Mouse (Mus musculus): ENCODE measurements around the gene 9430097D07Rik.
A peak's percentile ranks its signal among the peaks of the same experiment; 100 is the strongest.

9430097D07Rik gene

DNA sequence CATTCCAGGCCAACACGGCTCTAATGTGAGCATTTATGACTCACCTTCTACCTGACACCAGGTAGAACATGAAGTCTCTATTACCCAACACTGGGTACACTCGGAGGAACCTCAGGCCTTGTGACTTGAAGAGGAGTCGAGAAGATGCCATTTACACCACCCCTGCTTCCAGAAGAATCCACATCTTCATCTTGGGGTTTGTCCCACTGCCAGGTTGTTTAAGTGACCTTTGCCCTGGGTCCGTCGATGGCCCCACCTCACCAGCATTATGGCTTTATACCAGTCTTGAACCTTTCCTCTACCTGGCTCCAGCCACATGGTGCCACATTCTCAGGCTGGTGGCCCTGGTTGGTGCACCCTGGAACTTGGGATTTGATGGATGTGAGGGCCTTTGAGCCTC, 21.8 kb upstream of the 9430097D07Rik start:
- no peak for DNase-seq (ENCODE audit: low spot score)

DNA sequence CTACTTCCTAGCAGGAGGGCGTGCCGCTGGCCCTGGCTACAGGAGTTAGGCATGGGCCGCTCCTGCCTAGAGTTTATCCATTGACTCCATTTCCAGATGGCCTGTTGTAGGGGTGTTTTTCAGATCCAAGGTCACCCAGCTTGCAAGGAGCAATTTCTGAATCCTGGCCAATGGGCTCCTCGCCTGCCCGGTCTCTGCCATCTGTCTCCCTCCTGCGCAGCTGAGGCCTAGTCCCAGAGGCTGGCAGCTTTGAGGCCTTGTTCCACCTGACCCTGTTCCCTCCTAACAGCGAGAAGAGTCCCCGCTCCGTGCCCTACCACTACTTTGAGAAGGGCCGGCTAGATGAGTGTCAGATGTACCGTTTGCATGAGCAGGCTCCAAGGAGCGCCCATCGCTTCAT, 21.2 kb upstream of the 9430097D07Rik start:
- DNase-seq (ENCODE audit: low spot score), result no peak

DNA sequence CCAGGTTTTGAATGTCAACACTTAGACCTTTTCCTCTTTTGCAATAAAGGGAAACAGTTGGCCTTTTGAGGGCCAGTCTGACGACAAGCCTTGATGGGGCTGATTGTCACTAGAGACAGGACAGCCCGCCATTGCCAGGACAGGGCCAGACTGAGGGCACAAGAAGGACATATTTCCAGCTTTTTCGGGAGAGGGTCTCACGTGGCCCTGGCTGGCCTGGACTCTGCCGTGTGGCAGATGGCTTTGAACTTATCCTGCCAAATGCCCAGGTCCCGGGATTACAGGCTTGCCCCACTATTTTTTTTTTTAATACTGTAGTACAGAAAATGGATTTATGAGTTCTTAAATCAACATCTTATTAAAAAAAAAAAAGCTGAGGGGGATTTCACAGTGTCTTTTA, 15.8 kb upstream of the 9430097D07Rik start:
- no peak for DNase-seq (ENCODE audit: low spot score)

DNA sequence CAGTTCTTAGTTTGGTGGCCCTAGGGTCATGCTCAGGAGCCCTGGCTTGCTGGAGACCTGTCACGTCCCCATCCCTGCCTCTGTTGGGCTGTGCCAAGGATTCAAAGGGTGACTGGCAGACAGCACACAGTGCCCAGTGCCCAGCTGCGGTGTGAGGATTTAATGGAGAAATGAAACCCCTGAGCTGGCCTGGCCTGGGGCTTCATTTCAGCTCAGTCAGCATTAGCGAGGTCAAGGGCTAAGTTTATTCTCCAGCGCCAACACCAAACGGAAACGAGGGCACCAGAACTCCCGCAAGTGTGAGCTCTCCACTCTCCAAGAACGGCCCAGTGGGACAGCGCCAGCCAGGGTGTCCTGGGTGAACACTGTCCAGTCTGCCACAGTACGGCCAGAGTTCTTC, 14.7 kb upstream of the 9430097D07Rik start:
- DNase-seq (ENCODE audit: low spot score), result no peak

DNA sequence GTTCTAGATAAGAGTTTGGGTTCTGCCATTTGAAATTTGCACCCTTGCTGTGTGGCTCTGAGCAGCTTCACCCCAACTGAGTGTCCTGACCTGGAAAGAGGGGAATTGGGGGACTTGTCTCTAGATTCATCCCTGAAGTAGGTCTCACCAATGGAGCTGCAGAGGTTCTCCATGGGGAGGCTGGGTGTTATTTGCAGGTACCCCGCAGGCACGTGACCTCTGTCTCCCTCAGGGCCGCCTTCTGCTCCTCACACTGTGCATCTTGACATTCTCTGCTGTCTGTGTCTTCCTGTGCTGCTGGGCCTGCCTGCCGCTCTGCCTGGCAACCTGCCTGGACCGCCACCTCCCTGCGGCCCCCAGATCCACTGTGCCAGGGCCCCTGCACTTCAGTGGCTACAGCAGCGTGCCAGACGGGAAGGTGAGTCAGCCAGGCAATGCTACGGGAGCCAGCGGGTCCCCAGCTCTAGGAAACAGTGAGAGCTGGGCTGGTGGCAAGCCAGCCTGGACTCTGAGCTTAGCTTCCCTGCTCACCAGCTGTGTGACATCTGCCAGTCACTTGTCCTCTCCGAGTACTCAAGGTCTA, 13.8 kb upstream of the 9430097D07Rik start:
- no peak for DNase-seq (ENCODE audit: low spot score)

DNA sequence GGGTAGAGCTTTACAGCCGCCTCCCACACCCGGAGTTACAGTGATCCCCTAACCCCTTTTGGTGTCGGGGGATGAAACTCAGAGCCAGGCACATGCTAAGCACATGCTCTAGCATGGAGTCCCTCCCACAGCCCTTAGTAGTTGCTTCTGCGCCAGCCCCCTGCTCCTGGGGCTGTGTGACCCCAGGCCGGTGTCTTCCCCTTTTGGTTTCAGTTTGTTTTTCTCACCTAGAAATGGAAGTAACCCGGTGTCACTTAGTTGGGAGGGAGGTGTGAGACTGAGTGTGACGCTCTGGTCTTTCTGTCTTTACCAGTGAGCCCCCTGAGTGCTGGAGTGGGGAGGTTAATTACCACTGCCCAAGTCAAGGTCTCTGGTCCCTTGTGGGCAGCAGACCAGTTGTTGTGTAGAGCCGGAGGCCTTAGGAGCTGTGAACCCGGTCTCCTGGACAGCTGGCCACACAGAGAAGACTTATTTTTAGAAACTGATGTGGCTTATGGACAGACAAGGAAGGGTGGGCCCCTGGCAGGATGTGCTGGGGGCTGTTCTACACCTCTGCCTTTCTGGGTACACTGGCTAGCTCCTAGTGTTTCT, 12.3 kb upstream of the 9430097D07Rik start:
- no peak for DNase-seq (ENCODE audit: low spot score)

DNA sequence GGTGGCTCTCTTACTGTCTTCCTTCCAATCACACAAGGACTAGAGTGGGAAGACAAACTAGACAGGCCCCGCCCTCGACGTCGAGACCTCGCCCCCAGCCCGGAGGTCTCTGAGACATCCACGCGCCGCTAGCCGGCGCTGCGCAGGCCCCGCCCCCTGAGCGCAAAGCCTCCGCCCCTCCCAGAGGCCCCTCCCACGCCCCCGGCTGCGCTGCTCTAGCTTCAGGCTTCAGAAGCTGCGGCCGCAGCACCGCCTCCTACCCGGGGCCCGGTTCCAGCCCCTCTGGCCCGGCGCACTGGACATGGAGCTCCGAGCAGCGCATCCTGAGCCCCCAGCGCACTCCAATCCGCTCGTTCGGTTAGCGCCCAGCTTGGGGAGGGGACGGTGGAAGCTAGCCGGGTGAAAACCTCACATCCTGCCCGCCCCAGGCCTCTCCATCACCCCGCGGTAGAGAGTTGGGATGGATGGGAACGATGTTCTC, 11.4 kb upstream of the 9430097D07Rik start, which contains the start of gene St6galnac4:
Gene St6galnac4, plus strand, starts transcription at position 225 of the 481 bp plus-strand sequence.
- peak; percentile 89 for DNase-seq (ENCODE audit: low spot score)

DNA sequence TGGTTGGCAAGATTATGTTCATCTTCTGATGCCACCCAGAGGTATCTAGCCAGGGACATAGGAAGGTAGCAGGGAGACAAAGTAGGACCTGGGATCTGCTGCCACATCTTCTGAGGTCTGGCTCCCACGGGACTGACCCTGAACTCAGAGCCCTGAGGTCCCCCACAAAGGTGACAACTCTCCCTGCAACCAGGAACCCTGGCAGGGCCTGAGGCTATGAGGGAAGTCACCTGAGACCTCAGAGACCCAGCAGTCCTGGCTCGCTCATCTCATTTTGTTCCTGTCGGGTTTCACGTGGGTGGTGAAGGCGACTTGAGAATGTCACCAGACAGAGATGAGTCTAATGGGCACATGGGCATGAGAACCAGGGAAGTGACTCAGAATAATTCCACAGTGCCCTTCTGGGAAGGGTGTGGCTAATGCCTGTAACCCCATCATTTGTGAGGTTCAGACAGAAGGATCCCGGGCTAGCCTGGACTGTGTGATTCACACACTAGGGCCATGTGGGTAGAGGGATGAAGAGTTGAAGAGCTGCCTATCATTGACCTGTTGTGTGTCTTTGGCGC, 9.7 kb upstream of the 9430097D07Rik start:
- no peak for DNase-seq (ENCODE audit: low spot score)

DNA sequence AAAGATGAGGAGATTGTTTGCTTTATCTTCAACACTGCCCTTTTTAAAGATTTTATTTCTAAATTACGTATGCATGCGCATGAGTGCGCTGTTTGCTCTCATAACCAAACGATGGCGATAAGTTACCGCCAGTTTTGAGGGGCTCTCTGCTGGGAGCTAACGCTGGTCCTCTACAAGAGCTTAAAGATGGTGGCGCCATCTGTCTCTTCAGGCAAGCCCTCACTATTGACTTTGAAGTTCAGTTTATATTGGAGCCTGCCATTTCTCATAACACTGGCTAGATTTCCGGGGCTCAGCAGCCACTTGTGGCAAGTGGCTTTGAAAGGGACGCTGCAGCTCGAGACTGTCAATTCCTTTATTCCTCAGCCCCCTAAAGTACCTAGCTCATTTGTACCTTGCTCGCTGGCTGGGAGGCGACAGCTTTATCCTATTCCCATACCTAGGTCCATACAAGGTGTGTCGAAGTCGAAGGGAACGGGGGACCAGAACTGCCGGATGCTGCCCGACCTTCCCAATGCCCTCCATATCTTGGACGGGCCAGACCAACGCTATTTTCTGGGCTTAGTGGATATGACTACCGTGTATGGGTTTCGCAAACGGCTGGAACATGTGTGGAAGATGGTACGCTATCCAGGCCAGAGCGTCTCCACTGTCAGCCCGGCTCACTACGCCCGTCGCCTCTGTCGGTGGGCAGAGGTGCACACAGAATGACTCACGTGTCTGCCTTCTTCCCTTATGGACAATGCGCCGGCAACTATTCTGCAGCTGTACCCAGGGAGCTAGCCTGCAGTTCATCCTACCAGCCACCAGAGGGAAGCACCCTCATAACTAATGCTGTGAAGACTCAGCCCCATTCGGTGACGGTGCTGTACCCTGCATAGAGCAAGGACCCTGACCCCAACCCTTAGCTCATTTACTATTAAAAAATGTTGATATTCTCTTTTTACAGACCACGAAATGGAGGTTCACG, 7.6 kb upstream of the 9430097D07Rik start:
- peak; percentile 81 for DNase-seq (ENCODE audit: low spot score)

DNA sequence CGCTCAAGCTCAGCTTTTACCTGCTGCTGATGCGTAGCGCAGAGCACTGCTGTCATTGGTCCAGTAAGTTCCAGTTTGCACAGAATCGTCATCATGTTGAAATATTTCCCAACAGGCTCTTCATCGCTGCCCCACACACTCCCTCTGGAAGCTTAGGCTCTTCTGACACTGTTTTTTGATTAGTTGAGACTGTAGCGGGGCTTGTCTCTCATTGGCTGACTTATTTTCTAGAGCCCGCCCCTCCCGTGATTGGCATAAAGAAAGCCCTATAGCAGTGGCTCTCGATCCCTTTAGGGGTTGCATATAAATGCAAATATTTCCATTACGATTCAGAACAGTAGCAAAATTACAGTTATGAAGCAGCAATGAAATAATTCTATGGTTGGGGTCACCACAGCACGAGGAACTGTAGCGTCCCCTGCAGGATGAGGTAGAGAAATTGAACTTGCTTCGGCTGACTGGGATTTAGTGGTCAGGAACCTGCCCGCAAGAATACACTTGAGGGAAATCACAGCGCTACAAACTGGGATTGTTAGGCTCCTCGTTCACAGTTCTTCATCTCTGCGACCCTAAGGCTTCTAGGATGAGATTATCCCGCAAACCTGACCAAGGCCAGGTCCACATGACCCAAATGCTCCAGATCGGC, 6.1 kb upstream of the 9430097D07Rik start:
- no peak for DNase-seq (ENCODE audit: low spot score)

DNA sequence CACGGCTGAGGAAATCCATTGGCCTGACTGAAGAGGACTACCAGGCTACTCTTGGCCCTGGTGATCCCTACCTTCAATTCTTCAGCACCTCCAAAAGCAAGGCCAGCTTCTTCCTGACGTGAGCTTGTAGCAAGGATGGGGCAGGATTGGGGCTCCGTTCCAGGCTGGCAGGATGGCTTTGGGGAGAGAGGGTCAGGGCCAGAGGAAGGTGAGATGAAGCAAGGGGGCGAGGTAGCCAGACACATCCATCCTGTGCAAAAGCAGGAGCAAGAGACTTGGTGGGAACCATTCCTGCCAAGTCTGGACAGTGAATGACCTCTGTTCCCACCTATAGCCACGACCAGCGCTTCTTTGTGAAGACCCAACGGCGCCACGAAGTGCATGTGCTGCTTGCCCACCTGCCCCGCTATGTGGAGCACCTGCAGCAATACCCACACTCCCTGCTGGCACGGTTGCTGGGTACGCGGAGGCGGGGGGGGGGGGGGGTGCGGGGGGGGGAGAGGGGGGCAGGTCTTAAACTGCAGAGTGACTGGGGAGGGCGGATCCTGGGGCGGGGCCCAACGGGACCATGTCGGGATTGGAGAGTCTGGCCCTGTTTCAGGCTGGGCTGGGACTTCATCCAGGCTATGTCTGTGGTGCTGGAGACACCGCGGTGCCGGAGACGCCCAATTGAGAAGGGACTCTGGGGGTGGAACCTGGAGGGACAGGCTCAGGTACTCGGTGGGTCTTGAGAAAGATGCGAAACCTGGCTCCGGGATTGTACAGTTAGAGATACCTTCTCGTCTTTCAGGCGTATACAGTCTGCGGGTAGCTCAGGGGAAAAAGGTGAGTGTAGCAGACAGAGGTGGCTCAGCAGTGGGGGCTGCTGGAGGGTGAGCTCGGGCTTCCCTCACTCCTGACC, 2.9 kb upstream of the 9430097D07Rik start:
- peak; percentile 49 for DNase-seq (ENCODE audit: low spot score)

DNA sequence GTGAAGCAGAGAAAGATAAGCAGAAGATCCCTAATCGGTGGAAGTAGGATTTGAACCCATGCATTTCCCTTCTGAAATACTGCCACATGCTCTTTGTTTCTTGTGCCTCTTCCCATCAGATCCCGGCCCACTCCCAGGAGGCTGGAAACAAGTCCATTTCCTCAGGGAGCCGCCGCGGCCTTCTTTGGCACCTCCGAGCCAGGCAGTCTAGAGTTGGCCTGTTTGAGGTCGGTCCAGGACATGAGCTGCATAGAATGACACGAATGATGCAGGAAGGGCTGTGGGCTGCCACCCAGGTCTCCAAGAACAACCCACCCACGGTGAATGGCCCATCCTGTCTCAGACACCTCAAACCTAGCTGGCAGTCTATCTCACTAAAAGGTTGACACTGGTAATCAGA, 1.0 kb upstream of the 9430097D07Rik start:
- DNase-seq (ENCODE audit: low spot score), result no peak

DNA sequence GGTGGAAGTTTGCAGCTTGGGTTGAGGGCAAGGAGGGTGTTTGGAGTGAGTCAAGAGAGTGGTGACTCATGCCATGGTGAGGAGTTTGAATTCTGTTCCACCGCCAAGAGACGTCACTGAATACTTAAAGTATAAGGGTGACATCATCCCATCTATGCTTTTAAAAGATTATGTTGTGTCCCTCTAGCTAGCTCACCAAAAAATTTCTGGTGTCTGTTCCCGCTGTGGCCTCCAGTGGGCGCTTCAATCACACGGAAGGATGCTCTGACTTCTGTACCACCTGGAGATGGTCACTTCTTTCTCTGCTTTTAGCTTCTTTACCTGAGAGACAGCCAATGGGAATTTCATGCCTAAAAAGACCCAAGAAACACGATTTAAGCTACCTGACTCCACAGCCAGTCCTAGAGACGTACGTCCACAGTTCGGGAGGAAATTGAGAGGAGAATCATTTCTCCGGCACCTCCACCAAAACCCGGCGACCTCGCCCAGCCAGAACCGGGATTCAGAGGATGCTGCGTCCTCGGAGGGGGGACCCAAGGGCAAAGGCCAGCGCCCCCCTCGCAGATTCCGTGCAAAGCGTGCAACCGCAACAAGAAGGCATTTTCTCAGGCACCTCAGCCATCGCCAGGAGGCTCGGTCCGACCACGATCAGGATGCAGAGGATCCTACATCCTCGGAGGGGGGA, 441 bp downstream of the 9430097D07Rik start:
- peak; percentile 45 for DNase-seq (ENCODE audit: low spot score)

DNA sequence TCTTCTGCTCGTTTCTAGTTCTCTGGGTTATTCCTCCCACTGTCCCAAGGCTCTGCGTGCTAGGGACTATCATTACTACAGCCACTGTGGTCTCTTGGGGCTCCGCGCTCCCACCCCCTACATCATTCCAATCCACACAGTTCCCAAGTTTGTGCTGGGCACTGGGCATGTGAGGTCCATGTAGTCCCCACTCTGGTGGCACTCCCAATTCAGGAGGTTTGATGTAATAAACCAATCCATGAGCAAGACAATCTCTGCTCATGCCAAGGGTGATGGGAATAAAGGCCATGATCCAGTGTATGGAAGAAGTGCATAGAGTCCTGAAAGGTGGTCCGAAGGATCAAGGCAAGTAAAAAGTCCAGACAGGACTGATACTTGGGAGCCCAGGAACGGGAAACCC, 987 bp downstream of the 9430097D07Rik start, which contains the start of gene Pip5kl1:
Gene Pip5kl1, plus strand, starts transcription at position 301 of the 400 bp plus-strand sequence.
- no peak for DNase-seq (ENCODE audit: low spot score)

DNA sequence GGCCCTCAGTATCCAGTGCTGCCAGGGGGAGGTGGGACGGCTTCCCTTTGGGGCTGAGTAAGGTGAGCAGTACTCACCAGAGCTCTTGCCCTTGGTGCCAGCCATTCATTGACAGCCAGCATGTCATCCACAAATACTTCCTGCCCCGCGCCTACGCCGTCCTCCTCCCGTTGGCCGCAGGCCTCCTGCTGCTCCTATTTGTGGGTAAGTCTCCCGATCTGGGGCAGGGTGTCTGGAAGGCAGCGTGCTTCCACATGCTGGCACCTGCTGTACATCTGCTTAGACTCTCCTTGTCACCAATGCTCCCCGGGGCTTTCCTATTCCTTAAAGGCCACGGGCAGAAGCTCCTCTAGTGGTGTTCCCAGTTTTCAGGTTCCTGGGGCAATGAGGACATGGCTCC, 3.3 kb downstream of the 9430097D07Rik start:
- no peak for DNase-seq (ENCODE audit: low spot score)

DNA sequence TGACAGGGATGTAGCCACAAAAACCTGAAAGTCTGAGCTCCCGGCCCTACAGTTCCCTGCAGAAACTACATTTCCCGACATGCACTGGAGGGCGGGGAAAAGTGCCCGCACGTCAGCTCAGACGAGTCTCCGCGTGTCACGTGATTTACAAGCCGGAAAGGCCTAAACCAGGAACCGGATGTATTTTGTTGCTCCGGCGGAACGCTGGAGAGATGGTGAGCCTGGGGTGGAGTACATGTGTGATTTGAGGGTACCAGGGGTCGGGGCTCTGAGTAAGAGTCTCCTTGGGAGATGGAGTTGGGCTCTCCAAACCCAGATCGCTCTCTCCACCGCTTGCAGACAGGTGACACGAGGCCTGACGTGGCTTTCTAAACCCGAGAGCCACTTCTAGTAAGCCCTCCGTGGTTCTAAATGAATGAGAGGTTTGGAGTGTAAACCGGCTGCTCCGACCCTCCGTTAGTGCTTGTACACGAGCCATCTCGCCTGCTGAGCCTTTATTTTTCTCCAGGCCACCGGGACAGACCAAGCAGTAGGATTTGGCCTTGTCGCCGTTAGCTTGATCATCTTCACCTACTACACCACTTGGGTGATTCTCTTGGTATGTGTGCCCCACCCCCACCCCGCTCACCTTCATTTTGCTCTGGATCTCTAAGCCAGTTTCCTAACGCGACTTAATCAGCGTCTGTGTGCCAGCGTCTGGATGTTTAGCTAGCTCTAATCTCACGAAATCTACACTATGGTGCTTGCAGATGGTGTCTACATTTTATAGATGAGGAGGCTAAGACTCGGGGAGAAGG, 4.6 kb downstream of the 9430097D07Rik start, which contains the start of gene Dpm2:
Gene Dpm2, plus strand, starts transcription at position 161 of the 797 bp plus-strand sequence.
- DNase-seq (ENCODE audit: low spot score), result peak; percentile 91

DNA sequence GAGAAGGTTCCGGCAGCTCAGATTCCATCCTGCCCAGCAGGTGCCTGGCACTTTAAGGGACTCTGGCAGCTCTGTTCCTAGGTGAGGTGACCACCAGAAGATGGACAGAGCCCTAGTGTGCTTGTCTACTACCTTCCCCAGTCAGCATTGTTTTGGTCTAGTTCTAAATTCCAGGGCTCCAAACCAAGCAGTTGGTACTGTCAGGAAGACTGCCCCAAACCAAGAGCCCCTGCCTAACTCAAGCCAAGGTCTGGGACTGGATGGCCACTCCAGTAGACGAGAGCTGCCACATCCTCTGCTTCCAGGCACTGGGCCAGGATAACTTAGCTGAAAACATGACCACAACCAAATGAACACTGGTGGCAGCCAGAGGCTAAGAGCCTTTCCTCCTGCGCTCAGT, 6.5 kb downstream of the 9430097D07Rik start:
- no peak for DNase-seq (ENCODE audit: low spot score)

DNA sequence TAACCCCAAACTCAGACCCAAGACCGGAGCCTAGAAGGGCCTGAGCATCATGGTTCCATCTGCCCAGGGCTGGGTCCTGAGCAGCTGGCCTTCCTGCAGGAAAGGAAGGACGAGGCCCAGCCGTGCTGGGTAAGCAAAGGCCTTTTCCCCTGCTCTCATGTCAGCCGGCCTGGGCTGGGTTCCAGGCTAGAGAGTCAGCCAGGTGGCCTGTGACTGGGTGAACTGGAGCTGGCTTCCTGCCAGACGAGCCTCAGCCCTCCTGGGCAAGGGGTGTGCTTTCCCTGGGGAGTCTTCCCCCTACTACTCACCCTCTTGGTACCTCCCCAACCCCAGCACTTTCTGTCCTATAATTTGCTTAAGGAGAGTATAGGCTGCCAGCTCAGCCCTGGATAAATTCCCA, 7.3 kb downstream of the 9430097D07Rik start:
- DNase-seq (ENCODE audit: low spot score), result no peak

DNA sequence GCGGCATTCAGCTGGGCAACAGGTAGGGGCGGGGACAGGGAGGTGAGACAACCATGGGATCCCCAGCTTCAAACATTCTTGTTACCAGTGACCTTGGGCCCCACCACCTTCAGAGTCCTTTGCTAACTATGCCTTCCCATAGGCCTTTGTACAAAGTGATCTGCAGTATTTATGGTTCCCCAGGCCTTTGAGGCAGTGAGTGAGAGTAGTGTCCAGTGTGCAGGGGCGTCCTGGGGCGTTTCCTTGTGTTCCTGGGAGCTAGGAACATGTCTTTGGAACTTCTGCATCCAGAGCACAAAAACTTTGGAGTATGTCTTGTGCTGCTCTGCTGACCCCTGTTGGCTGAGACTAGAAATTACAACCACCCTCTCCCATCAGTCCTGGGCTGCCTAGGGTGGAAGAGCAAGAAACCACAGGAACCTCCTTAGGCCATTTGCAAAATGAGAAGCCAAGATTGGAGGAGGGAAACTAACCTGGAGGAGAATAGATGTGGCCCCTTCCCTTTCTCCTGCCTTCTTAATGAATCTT, 8.9 kb downstream of the 9430097D07Rik start:
- peak; percentile 68 for DNase-seq (ENCODE audit: low spot score)
